Mouse (Mus musculus): ENCODE measurements around the gene Omt2b.

GRCm38 (mm10) chr9:78368671-78369293 lies 41.4 kb downstream of the Omt2b start:
- TF ChIP-seq POLR2A (IDR thresholded peaks at IDR 0.05; ENCODE audit: low read depth, low read length) (no peak), CTCF (conservative IDR thresholded peaks at IDR 0.05; ENCODE audit: insufficient read depth, insufficient read length, low read depth, low read length) (no peak)
